Mouse (Mus musculus) bone marrow macrophage, adult 2 months (primary cell): ENCODE measurements at regions not wholly inside any gene's neighbourhood (a gene's known extent, or its start where the extent isn't known, plus 50 kb on each side); places are given as distances from the start of the nearest gene placed in this dataset.

Experiments
- H3K27ac ChIP-seq: 2 replicates; pipeline ENCODE4 v1.5.1; 2012; ENCODE audit warnings: low read depth, low read length; ENCODE audit not compliant: insufficient read depth
- H3K4me1 ChIP-seq: 2 replicates; pipeline ENCODE4 v1.6.1; 2012; ENCODE audit warnings: low read length; ENCODE audit not compliant: control insufficient read depth, insufficient read depth
- H3K4me3 ChIP-seq: 2 replicates; pipeline ENCODE4 v1.5.1; 2012; ENCODE audit warnings: mild to moderate bottlenecking, low read length, moderate library complexity; ENCODE audit not compliant: insufficient read depth
- CTCF ChIP-seq: IDR thresholded peaks from 2 replicates; pipeline ENCODE4 v1.5.1; 2012; ENCODE audit warnings: low read depth, mild to moderate bottlenecking, low read length, moderate library complexity
- POLR2A ChIP-seq: IDR thresholded peaks from 2 replicates; pipeline ENCODE4 v1.6.1; 2012; ENCODE audit warnings: mild to moderate bottlenecking, low read depth, low read length, borderline replicate concordance

- no peak overlapping the region for H3K4me3 ChIP-seq
- TF ChIP-seq POLR2A (no peak), CTCF (no peak)
- H3K27ac ChIP-seq: no peak overlapping the region
- H3K4me1 ChIP-seq: no peaks in the 10 kb centered on the region
Measured at GRCm38 (mm10) chr4:34259444-34259843, 209.5 kb upstream of the Spaca1 start.

- TF ChIP-seq CTCF (no peak), POLR2A (no peak)
- Histone ChIP-seq H3K4me1 (no peaks in the 10 kb centered on the region), H3K4me3 (no peak overlapping the region), H3K27ac (no peak overlapping the region)
Measured at GRCm38 (mm10) chr4:34260468-34260867, 210.5 kb upstream of the Spaca1 start.

GRCm38 (mm10) chr4:34261809-34262208 lies 211.8 kb upstream of the Spaca1 start:
- no peaks in the 10 kb centered on the region for H3K4me1 ChIP-seq
- TF ChIP-seq POLR2A (no peak), CTCF (no peak)
- H3K4me3 ChIP-seq: no peak overlapping the region
- H3K27ac ChIP-seq: no peak overlapping the region

- H3K27ac ChIP-seq: no peak overlapping the region
- TF ChIP-seq CTCF (no peak), POLR2A (no peak)
- no peak overlapping the region for H3K4me3 ChIP-seq
- no peaks in the 10 kb centered on the region for H3K4me1 ChIP-seq
Measured at GRCm38 (mm10) chr4:34264431-34264830, 214.4 kb upstream of the Spaca1 start.

GRCm38 (mm10) chr4:34274316-34274715 lies 224.3 kb upstream of the Spaca1 start:
- H3K4me3 ChIP-seq: no peak overlapping the region
- no peak overlapping the region for H3K27ac ChIP-seq
- no peaks in the 10 kb centered on the region for H3K4me1 ChIP-seq
- no peak for TF ChIP-seq CTCF

GRCm38 (mm10) chr4:34275372-34275771 lies 225.4 kb upstream of the Spaca1 start:
- Histone ChIP-seq H3K4me1 (no peaks in the 10 kb centered on the region), H3K27ac (no peak overlapping the region), H3K4me3 (no peak overlapping the region)
- no peak for TF ChIP-seq CTCF
- TF ChIP-seq POLR2A: no peak

- no peaks in the 10 kb centered on the region for H3K4me1 ChIP-seq
- TF ChIP-seq POLR2A: no peak
- TF ChIP-seq CTCF: no peak
- no peak overlapping the region for H3K27ac ChIP-seq
- H3K4me3 ChIP-seq: no peak overlapping the region
Measured at GRCm38 (mm10) chr4:34302504-34303108, 248.1 kb upstream of the Akirin2 start.

GRCm38 (mm10) chr4:34308921-34309563 lies 241.7 kb upstream of the Akirin2 start:
- H3K27ac ChIP-seq: no peak overlapping the region

GRCm38 (mm10) chr4:34310061-34310642 lies 240.6 kb upstream of the Akirin2 start:
- TF ChIP-seq POLR2A (no peak), CTCF (no peak)
- Histone ChIP-seq H3K27ac (no peak overlapping the region), H3K4me1 (no peaks in the 10 kb centered on the region), H3K4me3 (no peak overlapping the region)

More at GRCm38 (mm10) chr4:34308921-34309563, 241.7 kb upstream of the Akirin2 start:
- TF ChIP-seq CTCF: no peak
- no peak for TF ChIP-seq POLR2A
- Histone ChIP-seq H3K4me1 (no peaks in the 10 kb centered on the region), H3K4me3 (no peak overlapping the region)

- Histone ChIP-seq H3K4me1 (no peaks in the 10 kb centered on the region), H3K4me3 (no peak overlapping the region), H3K27ac (no peak overlapping the region)
- no peak for TF ChIP-seq POLR2A
- TF ChIP-seq CTCF: no peak
Measured at GRCm38 (mm10) chr4:34315848-34316247, 234.9 kb upstream of the Akirin2 start.
